Mouse (Mus musculus) stomach, embryonic 15.5 days (tissue): ENCODE measurements around the gene Foxp1. TPM values are rescaled to one million over a fixed set of nuclear protein-coding genes. Genes with fewer than 3 reads are reported as not detected.

Source experiments
- ATAC-seq: fragments of 200-750 bp; cut with Nextera tagmentation; 2 replicates; pipeline ENCODE4 v1.8.0; 2017; ENCODE audit warnings: low read depth, moderate number of reproducible peaks, moderate TSS enrichment; ENCODE audit not compliant: insufficient read depth, low FRiP score
- H3K27ac ChIP-seq: fragments of 300-500 bp; sonication (generic); 2 replicates; pipeline ENCODE4 v1.5.1; 2015; ENCODE audit warnings: mild to moderate bottlenecking, inconsistent platforms
- H3K27me3 ChIP-seq: fragments of 300-500 bp; sonication (generic); replicated peaks from 2 replicates; pipeline ENCODE4 v1.6.1; 2015; ENCODE audit warnings: inconsistent platforms
- H3K36me3 ChIP-seq: fragments of 300-500 bp; sonication (generic); 2 replicates; pipeline ENCODE4 v1.6.1; 2015; ENCODE audit warnings: inconsistent platforms
- H3K4me1 ChIP-seq: fragments of 300-500 bp; sonication (generic); 2 replicates; pipeline ENCODE4 v1.6.1; 2015; ENCODE audit warnings: inconsistent platforms
- H3K4me2 ChIP-seq: fragments of 300-500 bp; sonication (generic); 2 replicates; pipeline ENCODE4 v1.6.1; 2015; ENCODE audit warnings: mild to moderate bottlenecking, inconsistent platforms
- H3K4me3 ChIP-seq: fragments of 300-500 bp; sonication (generic); replicated peaks from 2 replicates; pipeline ENCODE4 v1.5.1; 2015; ENCODE audit warnings: inconsistent platforms
- H3K9ac ChIP-seq: fragments of 300-500 bp; sonication (generic); 2 replicates; pipeline ENCODE4 v1.6.1; 2015; ENCODE audit warnings: inconsistent platforms
- H3K9me3 ChIP-seq: fragments of 300-500 bp; sonication (generic); 2 replicates; pipeline ENCODE4 v1.6.1; 2016; ENCODE audit warnings: inconsistent platforms
- whole genome bisulfite sequencing: fragments of 180-500 bp; shearing (Covaris S2); methylation state at CpG from one replicate; pipeline ENCODE4 v1.1.7; 2015; 5-methylcytosine and 5-hydroxymethylcytosine counted together
- polyA plus RNA-seq: library from polyadenylated mRNA; unstranded; fragments of >200 nt; fragmentation: Nextera tagmentation; extraction: Ambion mirVana; gene quantifications from 2 replicates; pipeline ENCODE4 v1.2.1, GENCODE M21; 2015

The Foxp1 gene
- polyA plus RNA-seq, 1 experiment from 2014 or later, result 105 TPM

GRCm38 (mm10) chr6:98984026-98984425, 538.5 kb downstream of the Foxp1 start:
- Histone ChIP-seq H3K27ac (no peak overlapping the region), H3K27me3 (no peaks in the 10 kb centered on the region), H3K4me1 (no peaks in the 10 kb centered on the region; the same call in 1 of the 2 replicates), H3K4me2 (no peak overlapping the region), H3K9ac (no peak overlapping the region), H3K4me3 (no peak overlapping the region), H3K36me3 (no peaks in the 10 kb centered on the region), H3K9me3 (no peaks in the 10 kb centered on the region)
- 81% methylated on average over 2 of the region's 2 CpGs for WGBS
- ATAC-seq, result no peak

- ATAC-seq, result no peak
- Histone ChIP-seq H3K4me2 (no peak overlapping the region), H3K9me3 (no peaks in the 10 kb centered on the region), H3K27me3 (no peaks in the 10 kb centered on the region), H3K4me1 (no peaks in the 10 kb centered on the region; the same call in 1 of the 2 replicates), H3K27ac (no peak overlapping the region), H3K4me3 (no peak overlapping the region), H3K9ac (no peak overlapping the region), H3K36me3 (no peaks in the 10 kb centered on the region)
- WGBS, result 76% methylated on average over 3 of the region's 3 CpGs
These were observed 539.1 kb downstream of the Foxp1 start for GRCm38 (mm10) chr6:98983311-98983838.

GRCm38 (mm10) chr6:98981265-98981664, 541.3 kb downstream of the Foxp1 start:
- 80% methylated on average over 6 of the region's 6 CpGs for WGBS
- H3K4me3 ChIP-seq, result no peak overlapping the region
- no peak for ATAC-seq

GRCm38 (mm10) chr6:98980432-98980831, 542.1 kb downstream of the Foxp1 start:
- H3K4me2 ChIP-seq, result no peak overlapping the region
- ATAC-seq, result no peak
- peaks cover 16% of the 10 kb centered on the region; the same call in 1 of the 2 replicates for H3K36me3 ChIP-seq
- H3K27ac ChIP-seq, result no peak overlapping the region
- no peak overlapping the region for H3K4me3 ChIP-seq
- H3K4me1 ChIP-seq, result no peaks in the 10 kb centered on the region; the same call in 1 of the 2 replicates
- no peak overlapping the region for H3K9ac ChIP-seq
- H3K27me3 ChIP-seq, result no peaks in the 10 kb centered on the region
- 74% methylated on average over 7 of the region's 7 CpGs for WGBS
- no peaks in the 10 kb centered on the region for H3K9me3 ChIP-seq

More at GRCm38 (mm10) chr6:98981265-98981664, 541.3 kb downstream of the Foxp1 start:
- H3K4me2 ChIP-seq, result no peak overlapping the region
- H3K36me3 ChIP-seq, result peaks cover 16% of the 10 kb centered on the region; the same call in 1 of the 2 replicates
- H3K27me3 ChIP-seq, result no peaks in the 10 kb centered on the region
- H3K27ac ChIP-seq, result no peak overlapping the region
- H3K9ac ChIP-seq, result no peak overlapping the region
- H3K9me3 ChIP-seq, result no peaks in the 10 kb centered on the region
- no peaks in the 10 kb centered on the region; the same call in 1 of the 2 replicates for H3K4me1 ChIP-seq

- no peak overlapping the region for H3K27ac ChIP-seq
- ATAC-seq, result no peak
- no peaks in the 10 kb centered on the region for H3K4me1 ChIP-seq
- H3K9ac ChIP-seq, result no peak overlapping the region
- H3K9me3 ChIP-seq, result no peaks in the 10 kb centered on the region
- H3K4me3 ChIP-seq, result no peak overlapping the region
- WGBS, result 86% methylated on average over 7 of the region's 7 CpGs
- peaks cover 16% of the 10 kb centered on the region; the same call in 1 of the 2 replicates for H3K36me3 ChIP-seq
- H3K27me3 ChIP-seq, result no peaks in the 10 kb centered on the region
- H3K4me2 ChIP-seq, result no peak overlapping the region
These were observed 542.5 kb downstream of the Foxp1 start for GRCm38 (mm10) chr6:98980001-98980400.

- H3K9ac ChIP-seq, result no peak overlapping the region
- 95% methylated on average over 4 of the region's 4 CpGs for WGBS
- ATAC-seq, result no peak
These were observed 544.7 kb downstream of the Foxp1 start for GRCm38 (mm10) chr6:98977806-98978205.

GRCm38 (mm10) chr6:98975918-98976317, 546.6 kb downstream of the Foxp1 start:
- Histone ChIP-seq H3K27ac (no peak overlapping the region), H3K9me3 (no peaks in the 10 kb centered on the region), H3K27me3 (no peaks in the 10 kb centered on the region), H3K9ac (no peak overlapping the region), H3K4me1 (peaks cover 2% of the 10 kb centered on the region; the same call in 1 of the 2 replicates), H3K4me3 (no peak overlapping the region), H3K4me2 (no peak overlapping the region), H3K36me3 (peaks cover 16% of the 10 kb centered on the region; the same call in 1 of the 2 replicates)
- no peak for ATAC-seq
- 83% methylated on average over 6 of the region's 6 CpGs for WGBS

More at GRCm38 (mm10) chr6:98977806-98978205, 544.7 kb downstream of the Foxp1 start:
- Histone ChIP-seq H3K27ac (no peak overlapping the region), H3K9me3 (no peaks in the 10 kb centered on the region), H3K36me3 (peaks cover 16% of the 10 kb centered on the region; the same call in 1 of the 2 replicates), H3K4me3 (no peak overlapping the region), H3K4me1 (no peaks in the 10 kb centered on the region), H3K4me2 (no peak overlapping the region), H3K27me3 (no peaks in the 10 kb centered on the region)

GRCm38 (mm10) chr6:98973433-98973832, 549.1 kb downstream of the Foxp1 start:
- WGBS, result 90% methylated on average over 5 of the region's 5 CpGs
- no peak for ATAC-seq
- Histone ChIP-seq H3K27ac (no peak overlapping the region), H3K36me3 (peaks cover 16% of the 10 kb centered on the region; the same call in 1 of the 2 replicates), H3K9ac (no peak overlapping the region), H3K4me1 (peaks cover 2% of the 10 kb centered on the region; the same call in 1 of the 2 replicates), H3K4me2 (no peak overlapping the region), H3K9me3 (no peaks in the 10 kb centered on the region), H3K27me3 (no peaks in the 10 kb centered on the region), H3K4me3 (no peak overlapping the region)

- Histone ChIP-seq H3K27me3 (no peaks in the 10 kb centered on the region), H3K4me1 (peaks cover 2% of the 10 kb centered on the region; the same call in 1 of the 2 replicates), H3K36me3 (peaks cover 9% of the 10 kb centered on the region; the same call in 1 of the 2 replicates), H3K27ac (no peak overlapping the region), H3K4me2 (no peak overlapping the region), H3K4me3 (no peak overlapping the region), H3K9ac (no peak overlapping the region), H3K9me3 (no peaks in the 10 kb centered on the region)
- WGBS, result 54% methylated on average over 7 of the region's 7 CpGs
- ATAC-seq, result no peak
These were observed 550.1 kb downstream of the Foxp1 start for GRCm38 (mm10) chr6:98972404-98972803.

- WGBS, result 80% methylated on average over 6 of the region's 6 CpGs
- H3K9me3 ChIP-seq, result no peaks in the 10 kb centered on the region
- H3K27me3 ChIP-seq, result no peaks in the 10 kb centered on the region
- H3K4me2 ChIP-seq, result no peak overlapping the region
- H3K27ac ChIP-seq, result no peak overlapping the region
- ATAC-seq, result no peak
- H3K4me1 ChIP-seq, result 0 out of 2 replicates have a peak, but pooled peaks cover 3% of the 10 kb centered on the region
- H3K36me3 ChIP-seq, result 0 out of 2 replicates have a peak, but pooled peaks cover 1% of the 10 kb centered on the region
- no peak overlapping the region for H3K4me3 ChIP-seq
- no peak overlapping the region for H3K9ac ChIP-seq
These were observed 563.2 kb downstream of the Foxp1 start for GRCm38 (mm10) chr6:98959333-98959732.

- no peak for ATAC-seq
- no peak overlapping the region for H3K4me3 ChIP-seq
- 77% methylated on average over 9 of the region's 9 CpGs for WGBS
- no peaks in the 10 kb centered on the region for H3K27me3 ChIP-seq
- H3K36me3 ChIP-seq, result peaks cover 11% of the 10 kb centered on the region; the same call in 1 of the 2 replicates
- no peaks in the 10 kb centered on the region for H3K9me3 ChIP-seq
- H3K9ac ChIP-seq, result no peak overlapping the region
- H3K27ac ChIP-seq, result no peak overlapping the region; the same call in 1 of the 2 replicates
- 0 out of 2 replicates have a peak, but pooled peaks cover 6% of the 10 kb centered on the region for H3K4me1 ChIP-seq
- no peak overlapping the region for H3K4me2 ChIP-seq
These were observed 565.9 kb downstream of the Foxp1 start for GRCm38 (mm10) chr6:98956522-98957169.

- H3K27me3 ChIP-seq, result no peaks in the 10 kb centered on the region
- no peak overlapping the region for H3K9ac ChIP-seq
- whole genome bisulfite sequencing, result 75% methylated on average over 6 of the region's 6 CpGs
- no peak overlapping the region for H3K4me2 ChIP-seq
- no peak overlapping the region for H3K4me3 ChIP-seq
- peaks cover 16% of the 10 kb centered on the region for H3K4me1 ChIP-seq
- H3K27ac ChIP-seq, result no peak overlapping the region
- ATAC-seq, result no peak
- no peaks in the 10 kb centered on the region for H3K9me3 ChIP-seq
- peaks cover 11% of the 10 kb centered on the region; the same call in 1 of the 2 replicates for H3K36me3 ChIP-seq
These were observed 566.8 kb downstream of the Foxp1 start for GRCm38 (mm10) chr6:98955706-98956105.
